Mouse (Mus musculus): ENCODE measurements around the gene Dlx2.

DNA sequence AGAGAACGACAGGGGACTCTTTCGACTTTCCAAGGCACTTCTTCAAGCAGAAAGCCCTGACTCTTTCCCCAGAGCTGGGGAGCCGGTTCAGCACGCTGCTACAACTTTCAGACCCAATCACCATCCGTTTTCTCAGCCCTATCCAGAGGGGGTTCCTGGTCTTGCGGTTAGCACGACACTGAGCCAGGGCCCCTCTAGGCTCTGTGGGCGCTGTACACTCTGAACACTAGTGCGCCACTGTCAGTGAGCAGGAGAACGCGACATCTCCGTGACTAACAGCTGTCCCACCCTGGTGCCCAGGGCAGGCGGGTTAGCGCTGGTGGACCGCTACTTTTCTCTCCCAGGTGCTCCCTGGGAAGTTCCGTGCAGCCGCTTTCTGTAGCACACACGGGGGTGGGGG, 5.2 kb upstream of the Dlx2 start:
- no peak for TF ChIP-seq CTCF (IDR thresholded peaks at IDR 0.05; ENCODE audit: low read depth)
- TF ChIP-seq EP300 (IDR thresholded peaks at IDR 0.05; ENCODE audit: low read depth) = no peak
